Mouse (Mus musculus): ENCODE results near the gene Mta2. TPM values are rescaled to one million over a fixed set of nuclear protein-coding genes. Genes with fewer than 3 reads are reported as not detected.

The Mta2 gene
- polyA plus RNA-seq, 1 experiment from 2014 or later, result 45.7 TPM

DNA sequence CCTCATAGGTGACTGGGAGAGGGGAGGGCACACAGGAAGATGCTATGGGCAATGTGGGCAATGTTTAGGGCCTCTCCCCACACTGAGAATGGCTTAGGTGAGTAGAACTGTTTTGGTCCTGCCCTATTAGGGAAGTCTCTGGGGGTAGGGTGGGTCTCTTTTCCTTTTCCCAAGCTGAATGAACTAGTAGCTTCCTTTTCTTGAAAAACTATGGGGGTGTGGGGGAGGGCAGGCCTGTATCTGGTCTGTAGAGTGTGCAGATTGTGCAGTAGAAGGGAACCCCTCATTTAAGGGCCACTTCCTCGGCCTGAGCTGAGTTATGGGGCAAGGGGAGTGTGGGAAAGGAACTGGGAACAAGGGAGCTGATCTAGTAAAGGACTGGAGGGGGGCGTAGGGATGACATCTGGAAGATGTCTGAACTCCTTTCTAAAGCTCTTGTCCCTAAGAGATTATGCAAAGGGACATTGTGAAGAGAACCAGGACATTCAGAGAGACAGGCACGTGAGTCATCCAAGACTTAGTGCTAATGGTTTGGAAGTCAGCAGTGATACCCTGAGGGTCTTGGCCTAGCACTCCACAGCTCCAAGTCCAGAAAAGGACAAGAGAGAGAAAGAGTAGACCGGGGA, 49.7 kb downstream of the Mta2 start:
- peaks cover 28% of the 10 kb centered on the region for H3K4me1 ChIP-seq (ENCODE audit: insufficient read depth)
- TF ChIP-seq EP300 (IDR thresholded peaks at IDR 0.05; ENCODE audit: low read depth) (no peak), CTCF (IDR thresholded peaks at IDR 0.05; ENCODE audit: low read depth) (no peak)
- DNase-seq (no peak), ATAC-seq (no peak)
- H3K27me3 ChIP-seq (ENCODE audit: insufficient read depth, low read length), result peaks cover 16% of the 10 kb centered on the region
- H3K27ac ChIP-seq (ENCODE audit: low read depth), result peak overlapping the region; percentile 29; the same call in 1 of the 2 replicates
- H3K9me3 ChIP-seq (ENCODE audit: low read length), result no peaks in the 10 kb centered on the region
- WGBS (ENCODE audit: insufficient replicate concordance), result 61% methylated on average over 4 of the region's 4 CpGs
- H3K9ac ChIP-seq (replicated peaks), result no peak overlapping the region
- no peaks in the 10 kb centered on the region for H3K36me3 ChIP-seq (replicated peaks; ENCODE audit: insufficient read depth, low read length)
- no peak overlapping the region for H3K4me3 ChIP-seq (ENCODE audit: low read depth, low read length)
- H3K4me2 ChIP-seq (ENCODE audit: low read depth, low read length), result peak overlapping the region; percentile 91

GRCm38 (mm10) chr19:8991871-8992735, 50.4 kb downstream of the Mta2 start:
- H3K4me2 ChIP-seq (ENCODE audit: low read depth, low read length), result peak overlapping the region; percentile 91; the same call in 1 of the 2 replicates
- DNase-seq, result no peak
- no peak for TF ChIP-seq EP300 (IDR thresholded peaks at IDR 0.05; ENCODE audit: low read depth)
- no peak for TF ChIP-seq CTCF (IDR thresholded peaks at IDR 0.05; ENCODE audit: low read depth)
- peaks cover 30% of the 10 kb centered on the region for H3K4me1 ChIP-seq (ENCODE audit: insufficient read depth)
- no peak for ATAC-seq
- H3K9me3 ChIP-seq (ENCODE audit: low read length), result no peaks in the 10 kb centered on the region
- H3K27ac ChIP-seq (ENCODE audit: low read depth), result peak overlapping the region; percentile 7; the same call in 1 of the 2 replicates
- no peak overlapping the region for H3K9ac ChIP-seq (replicated peaks)
- no peak overlapping the region for H3K4me3 ChIP-seq (ENCODE audit: low read depth, low read length)
- 71% methylated on average over 13 of the region's 13 CpGs for WGBS (ENCODE audit: insufficient replicate concordance)
- H3K36me3 ChIP-seq (replicated peaks; ENCODE audit: insufficient read depth, low read length), result no peaks in the 10 kb centered on the region
- H3K27me3 ChIP-seq (ENCODE audit: insufficient read depth, low read length), result peaks cover 16% of the 10 kb centered on the region

- 35% methylated on average over 12 of the region's 12 CpGs for WGBS (ENCODE audit: insufficient replicate concordance)
- Histone ChIP-seq H3K27ac (ENCODE audit: low read depth) (no peak overlapping the region), H3K4me2 (ENCODE audit: low read depth, low read length) (peak overlapping the region; percentile 34; the same call in 1 of the 2 replicates), H3K4me3 (ENCODE audit: low read depth, low read length) (no peak overlapping the region), H3K4me1 (ENCODE audit: insufficient read depth) (peaks cover 35% of the 10 kb centered on the region), H3K9me3 (ENCODE audit: low read length) (no peaks in the 10 kb centered on the region), H3K27me3 (ENCODE audit: insufficient read depth, low read length) (peaks cover 16% of the 10 kb centered on the region), H3K9ac (replicated peaks) (no peak overlapping the region), H3K36me3 (replicated peaks; ENCODE audit: insufficient read depth, low read length) (no peaks in the 10 kb centered on the region)
- DNase-seq (peak; percentile 84), ATAC-seq (peak; percentile 52)
- TF ChIP-seq CTCF (IDR thresholded peaks at IDR 0.05; ENCODE audit: low read depth), result peak; percentile 88
- 0 out of 2 replicates have a peak, but pooled peaks have one; percentile 17 for TF ChIP-seq EP300 (IDR thresholded peaks at IDR 0.05; ENCODE audit: low read depth)
These were observed 51.3 kb downstream of the Mta2 start for GRCm38 (mm10) chr19:8992769-8993624.

GRCm38 (mm10) chr19:8993625-8993912, 51.9 kb downstream of the Mta2 start:
- H3K4me1 ChIP-seq (ENCODE audit: insufficient read depth), result peaks cover 35% of the 10 kb centered on the region
- H3K4me3 ChIP-seq (ENCODE audit: low read depth, low read length), result no peak overlapping the region
- H3K9me3 ChIP-seq (ENCODE audit: low read length), result no peaks in the 10 kb centered on the region
- no peak overlapping the region for H3K9ac ChIP-seq (replicated peaks)
- H3K4me2 ChIP-seq (ENCODE audit: low read depth, low read length), result no peak overlapping the region
- WGBS (ENCODE audit: insufficient replicate concordance), result 35% methylated on average over 2 of the region's 2 CpGs
- no peak for DNase-seq
- H3K27me3 ChIP-seq (ENCODE audit: insufficient read depth, low read length), result peaks cover 13% of the 10 kb centered on the region
- no peak for TF ChIP-seq CTCF (IDR thresholded peaks at IDR 0.05; ENCODE audit: low read depth)
- H3K36me3 ChIP-seq (replicated peaks; ENCODE audit: insufficient read depth, low read length), result no peaks in the 10 kb centered on the region
- ATAC-seq, result no peak
- no peak overlapping the region for H3K27ac ChIP-seq (ENCODE audit: low read depth)

GRCm38 (mm10) chr19:8994813-8995607, 53.3 kb downstream of the Mta2 start:
- WGBS (ENCODE audit: insufficient replicate concordance), result 77% methylated on average over 10 of the region's 10 CpGs
- peaks cover 7% of the 10 kb centered on the region for H3K27me3 ChIP-seq (ENCODE audit: insufficient read depth, low read length)
- TF ChIP-seq CTCF (IDR thresholded peaks at IDR 0.05; ENCODE audit: low read depth), result no peak
- no peak for TF ChIP-seq EP300 (IDR thresholded peaks at IDR 0.05; ENCODE audit: low read depth)
- H3K4me1 ChIP-seq (ENCODE audit: insufficient read depth), result peaks cover 28% of the 10 kb centered on the region
- H3K27ac ChIP-seq (ENCODE audit: low read depth), result no peak overlapping the region
- no peak overlapping the region for H3K4me3 ChIP-seq (ENCODE audit: low read depth, low read length)
- ATAC-seq (no peak), DNase-seq (no peak)
- no peaks in the 10 kb centered on the region for H3K36me3 ChIP-seq (replicated peaks; ENCODE audit: insufficient read depth, low read length)
- H3K4me2 ChIP-seq (ENCODE audit: low read depth, low read length), result no peak overlapping the region
- no peaks in the 10 kb centered on the region for H3K9me3 ChIP-seq (ENCODE audit: low read length)
- no peak overlapping the region for H3K9ac ChIP-seq (replicated peaks)

Measured in liver, postnatal 0 days (tissue).